Mouse (Mus musculus) inflammation-experienced regulatory T-cells, adult 16 weeks (primary cell): Measurements from ENCODE around the gene Fcho1. TPM values are rescaled to one million over a fixed set of nuclear protein-coding genes. Genes with fewer than 3 reads are reported as not detected.

ENCODE experiments used
- polyA plus RNA-seq: library from polyadenylated mRNA; unstranded; fragments of 100-300 nt; shearing (Covaris generic); gene quantifications from one replicate; pipeline ENCODE4 v1.2.1, GENCODE M21; 2017

Gene Fcho1
- polyA plus RNA-seq, result 283 TPM

DNA sequence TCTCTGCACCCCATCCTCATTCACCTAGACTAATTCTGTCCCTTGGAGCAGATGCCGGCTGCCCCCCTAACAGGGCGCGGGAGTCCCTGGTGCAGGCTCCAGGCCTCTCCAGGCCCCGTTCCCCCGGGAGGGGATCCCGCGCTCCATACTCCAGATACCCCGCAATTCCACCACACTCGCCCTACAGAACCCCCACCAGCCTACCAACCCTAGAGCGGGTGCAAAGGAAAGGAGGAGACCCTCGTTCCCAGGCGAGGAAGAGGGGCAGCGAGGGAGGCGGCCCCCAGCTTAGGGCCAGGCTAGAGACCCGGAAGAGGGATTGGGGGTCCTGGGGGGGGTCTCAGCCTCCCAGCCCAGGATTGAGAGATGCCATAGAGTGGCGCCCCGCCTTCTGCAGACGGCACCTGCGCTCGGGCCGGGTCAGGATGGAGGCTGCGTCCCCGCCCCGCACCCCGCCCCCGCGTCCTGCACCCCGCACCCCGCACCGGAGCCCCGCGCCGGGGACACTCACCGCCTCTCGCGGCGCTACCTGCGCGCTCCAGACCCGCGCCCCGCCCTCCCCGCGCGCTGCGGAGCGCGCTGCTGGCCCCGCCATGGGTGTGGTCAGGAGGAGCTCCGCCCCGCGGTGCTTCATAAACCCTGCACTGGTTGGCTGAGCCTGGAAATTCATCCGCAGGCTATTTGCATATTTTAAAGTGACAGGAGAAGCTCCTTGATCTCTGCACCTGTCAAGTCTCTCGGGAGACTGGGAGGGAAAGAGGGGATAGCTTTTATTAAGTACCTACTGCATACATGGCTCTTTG lies at the start of gene Fcho1:
Gene Fcho1 (minus strand): TSS at position 595 of the 803 bp plus-strand sequence.

DNA sequence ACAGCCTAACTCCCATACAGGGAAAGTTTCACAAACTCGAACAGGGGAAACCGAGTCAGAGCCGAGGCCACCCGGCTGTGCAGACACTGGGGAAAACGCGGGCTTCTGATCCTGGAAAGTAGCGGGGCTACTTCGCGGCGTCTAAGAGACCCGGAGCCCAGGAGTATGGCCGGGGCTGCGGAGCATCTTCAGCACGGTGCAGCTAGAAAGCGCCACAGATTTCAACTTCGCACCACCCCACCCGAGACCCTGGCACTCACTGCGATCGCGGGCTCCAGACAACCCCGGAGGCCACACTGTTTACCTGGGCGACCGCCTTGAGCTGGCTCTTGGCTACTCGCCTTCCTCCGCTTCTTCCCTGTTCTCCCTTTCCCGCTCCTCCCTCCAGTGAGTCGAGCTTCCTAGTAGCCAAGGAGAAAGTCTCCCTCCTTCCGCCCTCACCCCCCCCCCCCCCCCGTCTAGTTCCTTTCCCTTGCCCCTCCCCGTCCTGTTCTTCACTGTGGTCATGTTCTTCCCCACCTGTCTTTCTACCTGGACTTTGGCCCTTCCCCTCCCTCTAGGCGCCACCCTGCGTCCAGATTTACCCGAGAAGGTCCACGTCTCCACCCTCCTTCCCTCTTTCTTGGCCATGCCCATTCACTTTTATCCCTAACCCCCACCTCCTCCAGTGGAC lies 24.0 kb downstream of the Fcho1 start, which contains the start of gene B3gnt3:
Gene B3gnt3 (minus strand): TSS at position 376 of the 673 bp plus-strand sequence.

GRCm38 (mm10) chr8:71689028-71689427 lies 36.5 kb downstream of the Fcho1 start, which contains the start of gene Insl3:
Gene Insl3, plus strand, starts transcription at chr8:71689214.

GRCm38 (mm10) chr8:71676020-71676741 lies 49.3 kb downstream of the Fcho1 start, which contains the start of gene Jak3:
Gene Jak3, plus strand, starts transcription at chr8:71676296.

DNA sequence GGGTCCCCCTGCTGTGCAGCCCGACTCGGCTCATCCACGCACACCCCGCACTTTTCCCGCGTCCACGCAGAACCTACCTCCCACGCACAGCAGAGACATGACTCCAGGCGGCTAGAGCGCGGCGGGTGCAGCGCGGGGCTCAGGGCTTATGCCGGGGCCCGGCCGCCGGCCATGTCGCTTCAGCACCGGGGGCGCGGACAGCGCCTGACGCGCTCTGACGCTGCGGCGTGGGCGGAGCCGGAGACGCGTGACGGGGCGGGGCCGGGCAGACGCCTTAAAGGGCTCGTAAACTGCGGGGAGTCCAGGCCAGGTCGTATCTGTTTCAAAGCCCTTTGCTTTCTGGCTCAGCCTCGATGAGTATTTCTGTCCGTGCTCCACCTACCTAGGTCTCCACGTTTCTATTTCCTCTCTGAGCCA lies 54.0 kb downstream of the Fcho1 start, which contains the start of gene Unc13a:
Gene Unc13a (minus strand): TSS at position 209 of the 417 bp plus-strand sequence.

Other genes with a start within 250 kb of the Fcho1 start
- gene Ano8, start 239.8 kb downstream of the Fcho1 start, polyA plus RNA-seq, result 0.28 TPM
- gene Gtpbp3, start 237.6 kb downstream of the Fcho1 start, polyA plus RNA-seq, result 9.2 TPM
- not detected for gene Plvap, start 214.0 kb downstream of the Fcho1 start, polyA plus RNA-seq
- gene Ccdc194, start 200.0 kb downstream of the Fcho1 start, polyA plus RNA-seq, result not detected
- 140 TPM for gene Bst2, start 188.3 kb downstream of the Fcho1 start, polyA plus RNA-seq
- gene Mvb12a, start 182.8 kb downstream of the Fcho1 start, polyA plus RNA-seq, result 95.4 TPM
- not detected for gene Tmem221, start 166.8 kb downstream of the Fcho1 start, polyA plus RNA-seq
- 0.21 TPM for gene Nxnl1, start 159.1 kb downstream of the Fcho1 start, polyA plus RNA-seq
- gene Slc27a1, start 156.8 kb downstream of the Fcho1 start, polyA plus RNA-seq, result 22.7 TPM
- gene Pgls, start 133.5 kb downstream of the Fcho1 start, polyA plus RNA-seq, result 28.9 TPM
- 5.8 TPM for gene Fam129c, start 128.1 kb downstream of the Fcho1 start, polyA plus RNA-seq
- 4.0 TPM for gene Colgalt1, start 114.7 kb downstream of the Fcho1 start, polyA plus RNA-seq
- 0.55 TPM for gene Unc13a, start 54.0 kb downstream of the Fcho1 start, polyA plus RNA-seq
- 200 TPM for gene Jak3, start 49.4 kb downstream of the Fcho1 start, polyA plus RNA-seq
- 28.0 TPM for gene Insl3, start 36.5 kb downstream of the Fcho1 start, polyA plus RNA-seq
- gene B3gnt3, start 23.9 kb downstream of the Fcho1 start, polyA plus RNA-seq, result 8.0 TPM
- gene Zfp709, start 156.3 kb upstream of the Fcho1 start, polyA plus RNA-seq, result 17.1 TPM
- 7.6 TPM for gene Zfp882, start 182.9 kb upstream of the Fcho1 start, polyA plus RNA-seq
- gene Zfp617, start 182.9 kb upstream of the Fcho1 start, polyA plus RNA-seq, result 23.7 TPM
- 30.8 TPM for gene Zfp961, start 225.3 kb upstream of the Fcho1 start, polyA plus RNA-seq